Mouse (Mus musculus): ENCODE data around the gene Cers5. TPM values are rescaled to one million over a fixed set of nuclear protein-coding genes. Genes with fewer than 3 reads are reported as not detected.
A peak's percentile ranks its signal among the peaks of the same experiment; 100 is the strongest.

Gene Cers5
- polyA plus RNA-seq, 1 experiment from 2014 or later, result 57.8 TPM

GRCm38 (mm10) chr15:99710221-99711190, 62.2 kb downstream of the Cers5 start:
- H3K27ac ChIP-seq (ENCODE audit: low read depth, low read length), result no peak overlapping the region
- H3K9ac ChIP-seq (ENCODE audit: low read length), result no peak overlapping the region
- H3K4me3 ChIP-seq (ENCODE audit: low read depth, low read length), result no peak overlapping the region
- DNase-seq (ENCODE audit: low spot score, missing footprints) (no peak), ATAC-seq (ENCODE audit: low FRiP score) (no peak)
- H3K4me1 ChIP-seq (ENCODE audit: control insufficient read depth, insufficient read depth, low read length), result no peaks in the 10 kb centered on the region
- H3K36me3 ChIP-seq (ENCODE audit: control insufficient read depth, insufficient read depth, low read length), result peaks cover 54% of the 10 kb centered on the region
- no peak overlapping the region for H3K4me2 ChIP-seq
- no peaks in the 10 kb centered on the region for H3K9me3 ChIP-seq (ENCODE audit: control insufficient read depth, low read length)
- H3K27me3 ChIP-seq (ENCODE audit: control insufficient read depth, insufficient read depth, low read length), result no peaks in the 10 kb centered on the region
- 91% methylated on average over 10 of the region's 10 CpGs for WGBS

- H3K36me3 ChIP-seq (ENCODE audit: control insufficient read depth, insufficient read depth, low read length), result peaks cover 52% of the 10 kb centered on the region
- H3K4me3 ChIP-seq (ENCODE audit: low read depth, low read length), result no peak overlapping the region
Observed at GRCm38 (mm10) chr15:99708176-99708575, 64.5 kb downstream of the Cers5 start.

GRCm38 (mm10) chr15:99705440-99706048, 67.1 kb downstream of the Cers5 start, which contains the start of gene Gm17349:
Gene Gm17349, minus strand, starts transcription at chr15:99705490.
- Histone ChIP-seq H3K4me1 (ENCODE audit: control insufficient read depth, insufficient read depth, low read length) (peaks cover 23% of the 10 kb centered on the region), H3K9ac (ENCODE audit: low read length) (peak within 1 kb of the TSS; percentile 60), H3K9me3 (ENCODE audit: control insufficient read depth, low read length) (no peaks in the 10 kb centered on the region), H3K4me2 (peak within 1 kb of the TSS; percentile 84), H3K27ac (ENCODE audit: low read depth, low read length) (peak within 1 kb of the TSS; percentile 81), H3K36me3 (ENCODE audit: control insufficient read depth, insufficient read depth, low read length) (peaks cover 30% of the 10 kb centered on the region), H3K27me3 (ENCODE audit: control insufficient read depth, insufficient read depth, low read length) (no peaks in the 10 kb centered on the region), H3K4me3 (ENCODE audit: low read depth, low read length) (peak within 1 kb of the TSS; percentile 92)
- peak; percentile 96 for DNase-seq (ENCODE audit: low spot score, missing footprints)
- no peak for ATAC-seq (ENCODE audit: low FRiP score)
- WGBS, result 56% methylated on average over 9 of the region's 11 CpGs

More at GRCm38 (mm10) chr15:99708176-99708575, 64.5 kb downstream of the Cers5 start:
- Histone ChIP-seq H3K9me3 (ENCODE audit: control insufficient read depth, low read length) (no peaks in the 10 kb centered on the region), H3K4me1 (ENCODE audit: control insufficient read depth, insufficient read depth, low read length) (peaks cover 19% of the 10 kb centered on the region), H3K4me2 (no peak overlapping the region), H3K27ac (ENCODE audit: low read depth, low read length) (no peak overlapping the region), H3K9ac (ENCODE audit: low read length) (no peak overlapping the region), H3K27me3 (ENCODE audit: control insufficient read depth, insufficient read depth, low read length) (no peaks in the 10 kb centered on the region)
- ATAC-seq (ENCODE audit: low FRiP score) (no peak), DNase-seq (ENCODE audit: low spot score, missing footprints) (no peak)
- 96% methylated on average over 13 of the region's 13 CpGs for WGBS

GRCm38 (mm10) chr15:99704881-99705280, 67.8 kb downstream of the Cers5 start:
- 24% methylated on average over 7 of the region's 7 CpGs for WGBS

GRCm38 (mm10) chr15:99704041-99704681, 68.5 kb downstream of the Cers5 start:
- peaks cover 19% of the 10 kb centered on the region for H3K36me3 ChIP-seq (ENCODE audit: control insufficient read depth, insufficient read depth, low read length)
- DNase-seq (ENCODE audit: low spot score, missing footprints), result no peak
- peak overlapping the region; percentile 84 for H3K4me2 ChIP-seq
- peak overlapping the region; percentile 60 for H3K9ac ChIP-seq (ENCODE audit: low read length)
- no peaks in the 10 kb centered on the region for H3K9me3 ChIP-seq (ENCODE audit: control insufficient read depth, low read length)
- H3K27me3 ChIP-seq (ENCODE audit: control insufficient read depth, insufficient read depth, low read length), result no peaks in the 10 kb centered on the region
- no peak for ATAC-seq (ENCODE audit: low FRiP score)
- H3K4me3 ChIP-seq (ENCODE audit: low read depth, low read length), result peak overlapping the region; percentile 92
- 26% methylated on average over 23 of the region's 23 CpGs for WGBS
- H3K27ac ChIP-seq (ENCODE audit: low read depth, low read length), result peak overlapping the region; percentile 81
- H3K4me1 ChIP-seq (ENCODE audit: control insufficient read depth, insufficient read depth, low read length), result peaks cover 23% of the 10 kb centered on the region

More at GRCm38 (mm10) chr15:99704881-99705280, 67.8 kb downstream of the Cers5 start:
- DNase-seq (ENCODE audit: low spot score, missing footprints) (peak; percentile 92), ATAC-seq (ENCODE audit: low FRiP score) (no peak)
- H3K4me2 ChIP-seq, result peak overlapping the region; percentile 84
- H3K9me3 ChIP-seq (ENCODE audit: control insufficient read depth, low read length), result no peaks in the 10 kb centered on the region
- peak overlapping the region; percentile 81 for H3K27ac ChIP-seq (ENCODE audit: low read depth, low read length)
- H3K9ac ChIP-seq (ENCODE audit: low read length), result peak overlapping the region; percentile 60
- no peaks in the 10 kb centered on the region for H3K27me3 ChIP-seq (ENCODE audit: control insufficient read depth, insufficient read depth, low read length)
- no peak overlapping the region for H3K4me3 ChIP-seq (ENCODE audit: low read depth, low read length)
- H3K36me3 ChIP-seq (ENCODE audit: control insufficient read depth, insufficient read depth, low read length), result peaks cover 26% of the 10 kb centered on the region
- H3K4me1 ChIP-seq (ENCODE audit: control insufficient read depth, insufficient read depth, low read length), result peaks cover 23% of the 10 kb centered on the region

- no peaks in the 10 kb centered on the region for H3K9me3 ChIP-seq (ENCODE audit: control insufficient read depth, low read length)
- WGBS, result 70% methylated on average over 5 of the region's 5 CpGs
Observed at GRCm38 (mm10) chr15:99703676-99704040, 69.0 kb downstream of the Cers5 start.

GRCm38 (mm10) chr15:99703104-99703503, 69.6 kb downstream of the Cers5 start:
- H3K4me2 ChIP-seq, result peak overlapping the region; percentile 84
- DNase-seq (ENCODE audit: low spot score, missing footprints), result no peak
- 63% methylated on average over 9 of the region's 9 CpGs for WGBS
- H3K27me3 ChIP-seq (ENCODE audit: control insufficient read depth, insufficient read depth, low read length), result no peaks in the 10 kb centered on the region
- H3K9me3 ChIP-seq (ENCODE audit: control insufficient read depth, low read length), result no peaks in the 10 kb centered on the region
- peak overlapping the region; percentile 92 for H3K4me3 ChIP-seq (ENCODE audit: low read depth, low read length)
- H3K9ac ChIP-seq (ENCODE audit: low read length), result peak overlapping the region; percentile 98
- H3K36me3 ChIP-seq (ENCODE audit: control insufficient read depth, insufficient read depth, low read length), result peaks cover 14% of the 10 kb centered on the region
- ATAC-seq (ENCODE audit: low FRiP score), result no peak
- H3K4me1 ChIP-seq (ENCODE audit: control insufficient read depth, insufficient read depth, low read length), result peaks cover 26% of the 10 kb centered on the region
- H3K27ac ChIP-seq (ENCODE audit: low read depth, low read length), result peak overlapping the region; percentile 54

More at GRCm38 (mm10) chr15:99703676-99704040, 69.0 kb downstream of the Cers5 start:
- Histone ChIP-seq H3K4me3 (ENCODE audit: low read depth, low read length) (peak overlapping the region; percentile 92), H3K4me2 (peak overlapping the region; percentile 84), H3K27me3 (ENCODE audit: control insufficient read depth, insufficient read depth, low read length) (no peaks in the 10 kb centered on the region), H3K9ac (ENCODE audit: low read length) (peak overlapping the region; percentile 98), H3K36me3 (ENCODE audit: control insufficient read depth, insufficient read depth, low read length) (peaks cover 17% of the 10 kb centered on the region), H3K27ac (ENCODE audit: low read depth, low read length) (peak overlapping the region; percentile 81; the same call in 1 of the 2 replicates), H3K4me1 (ENCODE audit: control insufficient read depth, insufficient read depth, low read length) (peaks cover 24% of the 10 kb centered on the region)
- DNase-seq (ENCODE audit: low spot score, missing footprints) (no peak), ATAC-seq (ENCODE audit: low FRiP score) (no peak)

GRCm38 (mm10) chr15:99701999-99702900, 70.4 kb downstream of the Cers5 start, which contains the start of gene Smarcd1:
Gene Smarcd1, plus strand, starts transcription at chr15:99702129.
- no peaks in the 10 kb centered on the region for H3K27me3 ChIP-seq (ENCODE audit: control insufficient read depth, insufficient read depth, low read length)
- H3K9me3 ChIP-seq (ENCODE audit: control insufficient read depth, low read length), result no peaks in the 10 kb centered on the region
- peak within 1 kb of the TSS; percentile 93 for H3K27ac ChIP-seq (ENCODE audit: low read depth, low read length)
- ATAC-seq (ENCODE audit: low FRiP score) (peak; percentile 97), DNase-seq (ENCODE audit: low spot score, missing footprints) (peak; percentile 100)
- 1% methylated on average over 59 of the region's 71 CpGs for WGBS
- H3K36me3 ChIP-seq (ENCODE audit: control insufficient read depth, insufficient read depth, low read length), result peaks cover 8% of the 10 kb centered on the region
- peak within 1 kb of the TSS; percentile 92 for H3K4me3 ChIP-seq (ENCODE audit: low read depth, low read length)
- H3K4me1 ChIP-seq (ENCODE audit: control insufficient read depth, insufficient read depth, low read length), result peaks cover 26% of the 10 kb centered on the region
- H3K9ac ChIP-seq (ENCODE audit: low read length), result peak within 1 kb of the TSS; percentile 98
- H3K4me2 ChIP-seq, result peak within 1 kb of the TSS; percentile 84
